Mouse (Mus musculus) B cell, adult (primary cell): Measurements from ENCODE around the gene Lrrc74b. TPM values are rescaled to one million over a fixed set of nuclear protein-coding genes. Genes with fewer than 3 reads are reported as not detected.

Experiments
- total RNA-seq: library from RNA; stranded (reverse); gene quantifications from 4 replicates; pipeline ENCODE4 v1.2.4, GENCODE M21; 2023; ENCODE audit not compliant: inconsistent age

Gene Lrrc74b
- total RNA-seq: not detected in 4 replicates

DNA sequence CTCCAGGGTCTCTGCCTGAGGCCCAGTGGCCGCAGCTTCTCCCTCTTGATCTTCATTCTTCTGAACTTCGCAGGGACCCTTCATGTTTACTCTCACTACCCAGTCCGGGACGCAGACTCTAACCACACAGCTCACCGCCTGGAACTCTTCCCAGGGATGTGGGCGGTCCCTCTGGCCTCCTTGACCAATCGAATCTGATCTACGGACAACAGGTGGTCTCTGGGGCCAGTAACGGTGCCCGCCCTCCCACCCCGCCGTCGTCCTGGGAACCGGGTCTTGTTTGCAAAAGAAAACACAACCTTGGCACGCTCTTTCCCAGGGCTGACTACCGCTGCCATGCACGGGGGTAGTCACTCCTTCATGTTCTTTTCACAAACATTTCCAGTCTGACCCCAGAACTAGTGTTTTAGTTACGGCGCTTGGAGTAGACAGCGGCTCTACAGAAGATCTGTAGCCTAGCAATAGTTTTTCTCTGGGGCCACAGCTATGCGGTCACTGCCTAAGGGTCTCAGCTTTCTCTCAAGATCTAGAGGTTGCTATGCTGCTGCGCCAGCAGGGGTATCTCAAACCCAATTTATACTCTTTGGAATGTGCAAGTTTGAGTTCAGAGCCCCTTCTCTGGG is at the start of gene Lrrc74b:
Gene Lrrc74b (minus strand): TSS at position 120 of the 623 bp plus-strand sequence.

DNA sequence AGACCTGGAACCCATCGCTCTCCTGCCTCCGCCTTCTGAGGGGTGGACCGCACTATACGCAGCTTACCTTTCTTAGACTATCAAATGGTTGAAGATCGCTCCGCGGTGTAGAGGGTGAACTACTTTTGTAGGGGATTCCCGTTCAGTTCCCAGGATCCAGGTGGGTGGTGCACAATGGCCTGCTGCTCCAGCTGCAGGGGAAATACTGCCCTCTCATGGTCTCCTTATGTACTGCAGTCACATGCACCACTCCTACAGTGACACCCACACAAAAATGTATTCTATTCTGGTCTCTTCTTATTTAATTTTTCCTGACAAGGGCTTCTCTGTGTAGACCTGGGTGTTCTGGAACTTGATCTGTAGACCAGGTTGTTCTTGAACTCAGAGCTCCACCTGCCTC is 22.0 kb upstream of the Lrrc74b start, which contains the start of gene Slc7a4:
Gene Slc7a4 (minus strand): TSS at position 151 of the 400 bp plus-strand sequence.

DNA sequence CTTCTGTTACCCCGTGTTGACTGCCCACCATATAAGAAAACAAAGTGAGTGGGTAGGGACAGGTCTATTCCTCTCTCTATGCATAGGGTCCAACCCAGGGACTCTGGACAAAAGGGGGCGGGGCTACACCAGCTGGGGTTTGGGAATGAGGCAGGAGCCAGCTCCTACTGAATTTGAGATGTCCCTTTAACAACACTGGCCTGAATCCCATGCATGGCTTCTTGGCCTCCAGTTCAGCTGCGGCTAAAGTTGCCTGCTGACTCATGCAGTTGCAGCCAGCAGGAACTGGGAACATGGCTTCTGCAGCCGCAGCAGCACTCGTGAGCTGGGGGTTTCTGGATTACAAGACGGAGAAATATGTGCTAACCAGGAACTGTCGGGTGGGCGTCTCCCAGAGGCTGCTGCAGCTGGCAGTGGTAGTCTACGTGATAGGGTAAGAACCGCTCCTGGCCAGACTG is 733 bp upstream of the Lrrc74b start, which contains the start of gene P2rx6:
Gene P2rx6 (plus strand): TSS at position 135 of the 458 bp plus-strand sequence.

DNA sequence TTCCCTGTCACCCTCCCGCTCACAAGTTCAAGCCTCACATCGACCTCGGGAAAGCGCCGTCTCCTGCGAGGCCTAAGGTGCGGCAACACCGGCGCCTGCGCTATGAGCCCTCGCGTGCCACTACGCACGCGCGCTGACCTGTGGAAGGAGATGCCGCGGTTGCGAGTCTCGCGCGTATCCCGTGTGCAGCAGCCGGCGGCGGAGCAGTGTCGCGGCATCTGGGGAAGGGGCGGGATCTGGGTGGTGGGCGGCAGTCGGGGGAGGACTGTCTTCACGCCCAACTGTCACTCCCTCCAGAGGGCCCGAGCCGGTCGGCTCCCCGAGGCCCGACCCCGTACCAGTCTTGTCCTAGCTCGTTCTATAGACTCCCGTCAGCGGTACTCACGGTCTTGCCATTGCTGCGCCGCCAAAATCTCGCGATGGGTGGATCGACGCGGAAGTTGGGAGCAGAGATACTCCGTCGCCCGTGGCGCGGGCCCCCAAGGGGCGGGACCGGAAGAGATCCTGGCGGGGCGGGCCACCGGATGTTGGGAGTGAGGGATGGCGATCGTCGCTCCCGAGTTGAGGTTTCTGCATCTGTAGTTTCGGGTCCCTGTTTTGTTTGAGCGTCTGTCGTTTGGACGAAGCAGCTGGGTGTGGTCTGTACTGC is 30.3 kb downstream of the Lrrc74b start, which contains the start of gene Thap7:
Gene Thap7 (minus strand): TSS at position 497 of the 649 bp plus-strand sequence.

DNA sequence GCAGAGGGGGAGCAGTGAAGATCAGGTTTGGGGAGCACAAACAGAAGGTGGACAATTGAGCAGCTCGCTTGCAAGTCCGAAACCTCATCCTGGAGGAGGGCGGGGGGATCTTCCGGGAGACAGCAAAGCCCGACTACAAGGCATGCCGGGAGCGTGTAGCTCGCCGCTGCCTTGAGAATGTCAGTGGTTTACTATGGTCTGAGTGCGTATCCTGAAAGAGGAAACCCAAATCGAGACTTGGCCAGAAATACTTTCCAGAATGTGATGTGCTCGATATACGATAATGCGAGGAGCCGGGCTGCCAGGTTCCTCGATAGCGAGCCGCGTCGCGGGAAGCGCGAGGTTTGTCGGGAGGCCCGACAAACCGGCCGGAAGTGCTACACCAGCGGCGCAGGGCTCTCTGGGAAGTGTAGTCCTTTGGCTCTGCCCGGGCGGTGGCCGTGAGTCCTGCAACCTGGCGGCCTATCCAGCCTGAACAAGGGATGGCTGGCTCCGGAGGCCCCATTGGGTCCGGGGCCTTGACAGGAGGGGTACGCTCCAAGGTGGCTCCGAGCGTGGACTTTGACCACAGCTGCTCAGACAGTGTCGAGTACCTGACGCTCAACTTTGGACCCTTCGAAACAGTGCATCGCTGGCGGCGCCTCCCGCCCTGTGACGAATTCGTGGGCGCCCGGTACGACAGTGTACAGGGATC is 52.4 kb downstream of the Lrrc74b start, which contains the start of gene Lztr1:
Gene Lztr1 (plus strand): TSS at position 143 of the 694 bp plus-strand sequence.

Other genes starting within 250 kb of the Lrrc74b start
- gene Serpind1, start 229.9 kb downstream of the Lrrc74b start, total RNA-seq: not detected in 4 replicates
- 64.1 to 68.6 TPM (median 65.6 TPM) in 4 replicates for gene Snap29, start 155.3 kb downstream of the Lrrc74b start, total RNA-seq
- gene Pi4ka, start 154.9 kb downstream of the Lrrc74b start, total RNA-seq: 137 to 142 TPM (median 141 TPM) in 4 replicates
- gene Crkl, start 109.3 kb downstream of the Lrrc74b start, total RNA-seq: 46.9 to 54.3 TPM (median 51.0 TPM) in 4 replicates
- gene Aifm3, start 71.6 kb downstream of the Lrrc74b start, total RNA-seq: not detected in 4 replicates
- gene Lztr1, start 52.6 kb downstream of the Lrrc74b start, total RNA-seq: 50.6 to 71.7 TPM (median 61.7 TPM) in 4 replicates
- 28.4 to 40.7 TPM (median 36.0 TPM) in 4 replicates for gene Thap7, start 30.1 kb downstream of the Lrrc74b start, total RNA-seq
- not detected in 4 replicates for gene P2rx6, start 638 bp upstream of the Lrrc74b start, total RNA-seq
- not detected in 4 replicates for gene Slc7a4, start 22.0 kb upstream of the Lrrc74b start, total RNA-seq
- 48.5 to 64.1 TPM (median 53.1 TPM) in 4 replicates for gene Smpd4, start 58.1 kb upstream of the Lrrc74b start, total RNA-seq
- not detected in 4 replicates for gene Ccdc74a, start 85.2 kb upstream of the Lrrc74b start, total RNA-seq
- 126 to 138 TPM (median 127 TPM) in 4 replicates for gene Med15, start 171.6 kb upstream of the Lrrc74b start, total RNA-seq
- 10.9 to 21.7 TPM (median 12.8 TPM) in 4 replicates for gene Klhl22, start 198.4 kb upstream of the Lrrc74b start, total RNA-seq
- gene Scarf2, start 236.0 kb upstream of the Lrrc74b start, total RNA-seq: 0.24 to 0.26 TPM (median 0.24 TPM) in 3 of 4 replicates, not detected in the other